Mouse (Mus musculus) forelimb bud, embryonic 11.5 days (tissue): ENCODE measurements around the gene Sigirr.
A peak's percentile ranks its signal among the peaks of the same experiment; 100 is the strongest.

ENCODE experiments used
- DNase-seq: peaks from one replicate; pipeline ENCODE4 v3.0.0-alpha.2; 2012; ENCODE audit warnings: low read depth, low spot score

Gene Sigirr

GRCm38 (mm10) chr7:141096649-141097056, 3.7 kb downstream of the Sigirr start:
- DNase-seq, result no peak

GRCm38 (mm10) chr7:141096021-141096420, 4.4 kb downstream of the Sigirr start:
- no peak for DNase-seq

GRCm38 (mm10) chr7:141094487-141095205, 5.7 kb downstream of the Sigirr start:
- no peak for DNase-seq

GRCm38 (mm10) chr7:141093950-141094349, 6.4 kb downstream of the Sigirr start:
- DNase-seq, result no peak

GRCm38 (mm10) chr7:141092051-141092735, 8.2 kb downstream of the Sigirr start:
- DNase-seq, result peak; percentile 64

GRCm38 (mm10) chr7:141090228-141090627, 10.1 kb downstream of the Sigirr start:
- no peak for DNase-seq

- no peak for DNase-seq
Measured at GRCm38 (mm10) chr7:141088473-141088872, 11.9 kb downstream of the Sigirr start.

GRCm38 (mm10) chr7:141087894-141088293, 12.5 kb downstream of the Sigirr start:
- DNase-seq, result no peak

- no peak for DNase-seq
Measured at GRCm38 (mm10) chr7:141079481-141080449, 20.6 kb downstream of the Sigirr start.

- no peak for DNase-seq
Measured at GRCm38 (mm10) chr7:141078876-141079275, 21.5 kb downstream of the Sigirr start.

- no peak for DNase-seq
Measured at GRCm38 (mm10) chr7:141077841-141078240, 22.5 kb downstream of the Sigirr start, which contains the start of gene Pkp3. Gene Pkp3, plus strand, starts transcription at chr7:141078218.

- no peak for DNase-seq
Measured at GRCm38 (mm10) chr7:141073782-141074181, 26.6 kb downstream of the Sigirr start.

- DNase-seq, result no peak
Measured at GRCm38 (mm10) chr7:141072017-141072745, 28.2 kb downstream of the Sigirr start.

- DNase-seq, result peak; percentile 84
Measured at GRCm38 (mm10) chr7:141070058-141070862, 30.1 kb downstream of the Sigirr start.

GRCm38 (mm10) chr7:141068351-141068750, 32.0 kb downstream of the Sigirr start:
- no peak for DNase-seq

GRCm38 (mm10) chr7:141064576-141064975, 35.8 kb downstream of the Sigirr start:
- no peak for DNase-seq

GRCm38 (mm10) chr7:141064175-141064574, 36.2 kb downstream of the Sigirr start:
- DNase-seq, result no peak

- no peak for DNase-seq
Measured at GRCm38 (mm10) chr7:141063353-141063752, 37.0 kb downstream of the Sigirr start.

GRCm38 (mm10) chr7:141062525-141062924, 37.8 kb downstream of the Sigirr start:
- no peak for DNase-seq

GRCm38 (mm10) chr7:141061269-141061692, 39.1 kb downstream of the Sigirr start:
- no peak for DNase-seq
